Mouse (Mus musculus) cerebellum, adult 2 months (tissue): ENCODE results near the gene Cpne5.

ENCODE experiments used
- CTCF ChIP-seq: fragments of 200-500 bp; IDR thresholded peaks from 2 replicates; pipeline ENCODE4 v1.5.1; 2011; ENCODE audit warnings: low read depth, mild to moderate bottlenecking, control low read depth, low read length, moderate library complexity, borderline replicate concordance; ENCODE audit not compliant: insufficient read depth
- POLR2A ChIP-seq: fragments of 200-500 bp; IDR thresholded peaks from 2 replicates; pipeline ENCODE4 v1.6.1; 2011; ENCODE audit warnings: low read length, control low read depth, borderline replicate concordance; ENCODE audit not compliant: insufficient read depth

GRCm38 (mm10) chr17:29165452-29165851, 72.5 kb downstream of the Cpne5 start:
- TF ChIP-seq POLR2A: no peak
- no peak for TF ChIP-seq CTCF
